Mouse (Mus musculus): ENCODE results near the gene Arid1b.

- no peak for TF ChIP-seq CTCF (IDR thresholded peaks at IDR 0.05; ENCODE audit: borderline replicate concordance, control insufficient read depth, extremely low read depth, insufficient read depth, low read length, poor library complexity)
- TF ChIP-seq POLR2A (IDR thresholded peaks at IDR 0.05; ENCODE audit: control insufficient read depth, extremely low read depth, insufficient read depth, low read length, poor library complexity): no peak
Measured at GRCm38 (mm10) chr17:4991600-4991999, 2.5 kb upstream of the Arid1b start.
